Mouse (Mus musculus) limb, embryonic 15.5 days (tissue): Measurements from ENCODE around the gene Iffo1. TPM values are rescaled to one million over a fixed set of nuclear protein-coding genes. Genes with fewer than 3 reads are reported as not detected.

ENCODE experiments used
- microRNA-seq: library from miRNA; unstranded; fragments of <30 nt; microRNA quantifications from one replicate; pipeline ENCODE4, GENCODE M21; 2016
- polyA plus RNA-seq: library from polyadenylated mRNA; unstranded; fragments of >200 nt; fragmentation: Nextera tagmentation; extraction: Ambion mirVana; gene quantifications from 2 replicates; pipeline ENCODE4 v1.2.1, GENCODE M21; 2015

The Iffo1 gene
- polyA plus RNA-seq, 1 experiment from 2014 or later, result 26.6 TPM

Small RNA genes within 50 kb of the gene (microRNA-seq; reads per million reads assigned to microRNA genes)
- not detected for gene Mir3098
- not detected for gene Mir7045

Other genes starting within 250 kb of the Iffo1 start
- 2.3 TPM in 2 replicates for gene Lag3, start 233.5 kb upstream of the Iffo1 start, polyA plus RNA-seq
- 241 and 331 TPM in 2 replicates for gene Ptms, start 225.1 kb upstream of the Iffo1 start, polyA plus RNA-seq
- gene Mlf2, start 213.9 kb upstream of the Iffo1 start, polyA plus RNA-seq, result 352 and 365 TPM in 2 replicates
- gene Cops7a, start 179.7 kb upstream of the Iffo1 start, polyA plus RNA-seq, result 146 and 160 TPM in 2 replicates
- 20.8 and 21.3 TPM in 2 replicates for gene Pianp, start 148.5 kb upstream of the Iffo1 start, polyA plus RNA-seq
- 16.9 and 17.9 TPM in 2 replicates for gene Zfp384, start 136.1 kb upstream of the Iffo1 start, polyA plus RNA-seq
- gene Ing4, start 105.5 kb upstream of the Iffo1 start, polyA plus RNA-seq, result 141 and 146 TPM in 2 replicates
- gene Acrbp, start 95.6 kb upstream of the Iffo1 start, polyA plus RNA-seq, result 9.9 and 12.4 TPM in 2 replicates
- 6.5 and 6.6 TPM in 2 replicates for gene Lpar5, start 77.3 kb upstream of the Iffo1 start, polyA plus RNA-seq
- gene Chd4, start 49.3 kb upstream of the Iffo1 start, polyA plus RNA-seq, result 66.7 TPM in 2 replicates
- gene Nop2, start 13.3 kb upstream of the Iffo1 start, polyA plus RNA-seq, result 54.4 and 58.0 TPM in 2 replicates
- 1,547 and 1,728 TPM in 2 replicates for gene Gapdh, start 21.2 kb downstream of the Iffo1 start, polyA plus RNA-seq
- gene Ncapd2, start 46.5 kb downstream of the Iffo1 start, polyA plus RNA-seq, result 86.4 and 87.0 TPM in 2 replicates
- 210 and 220 TPM in 2 replicates for gene Mrpl51, start 46.6 kb downstream of the Iffo1 start, polyA plus RNA-seq
- 4.8 and 4.9 TPM in 2 replicates for gene Vamp1, start 70.3 kb downstream of the Iffo1 start, polyA plus RNA-seq
- 4.9 and 5.7 TPM in 2 replicates for gene Tapbpl, start 86.6 kb downstream of the Iffo1 start, polyA plus RNA-seq
- gene Cd27, start 91.8 kb downstream of the Iffo1 start, polyA plus RNA-seq, result 1.5 and 3.2 TPM in 2 replicates
- 0.34 TPM in 1 of 2 replicates, not detected in the other for gene Tuba3a, start 140.8 kb downstream of the Iffo1 start, polyA plus RNA-seq
- gene Ltbr, start 168.6 kb downstream of the Iffo1 start, polyA plus RNA-seq, result 47.0 and 50.5 TPM in 2 replicates
- gene Scnn1a, start 175.4 kb downstream of the Iffo1 start, polyA plus RNA-seq, result 5.2 and 5.3 TPM in 2 replicates
- 95.6 and 98.8 TPM in 2 replicates for gene Tnfrsf1a, start 204.1 kb downstream of the Iffo1 start, polyA plus RNA-seq
- gene Plekhg6, start 235.6 kb downstream of the Iffo1 start, polyA plus RNA-seq, result 4.2 and 4.5 TPM in 2 replicates